Comparison of ENCODE assay signal across 24 mouse cellular contexts in the genomic region with DNA sequence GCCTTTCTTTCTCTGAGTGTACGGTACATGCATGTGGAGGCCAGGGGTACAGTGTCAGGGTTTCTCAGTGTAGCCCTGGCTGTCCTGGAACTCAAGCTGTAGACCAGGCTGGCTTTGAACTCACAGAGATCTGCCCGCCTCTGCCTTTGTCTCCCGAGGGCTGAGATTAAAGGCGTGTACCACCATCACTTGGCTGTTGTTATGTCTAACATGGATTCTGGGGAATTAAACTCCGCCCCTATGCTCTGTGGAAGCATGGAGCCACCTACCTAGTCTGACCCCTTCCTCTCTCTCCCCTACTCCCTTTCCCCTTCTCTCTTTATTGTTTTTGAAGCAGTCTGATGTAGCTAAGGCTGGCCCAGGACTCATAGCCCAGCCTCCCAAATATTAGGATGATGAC. TPM values are rescaled to one million over a fixed set of nuclear protein-coding genes. Genes with fewer than 3 reads are reported as not detected.
"Had no signal": no experiment of that assay in that cellular context is flagged by ENCODE, and none has a peak within 500 bp of the region (broad histone marks: within the 10 kb centered on the region; RNA-seq: fewer than 3 reads in every experiment).

No protein-coding gene starts in this region.

- H3K4me1 ChIP-seq: heart, embryonic 13.5 days; heart, embryonic 15.5 days; hindbrain, embryonic 15.5 days; limb, embryonic 12.5 days; liver, embryonic 13.5 days had no signal

- DNase-seq: gastrocnemius, adult 2 months; gastrocnemius, postnatal 10 days; gastrocnemius, postnatal 25 days; heart, adult 18-20 months; heart, postnatal 14 days; heart, postnatal 36 days; kidney, adult 18-20 months; kidney, adult 8-10 months; kidney, postnatal 10 days; liver; liver, embryonic 13.5 days had no signal

- H3K4me3 ChIP-seq: gastrocnemius, adult 2 months; heart, embryonic 10.5 days; heart, embryonic 13.5 days; heart, embryonic 15.5 days; hindbrain, embryonic 13.5 days; hindbrain, embryonic 15.5 days; layer of hippocampus, adult 2 months; left cerebral cortex, adult 2 months; limb, embryonic 10.5 days; limb, embryonic 12.5 days; liver, embryonic 13.5 days had no signal

- H3K9ac ChIP-seq: heart, embryonic 13.5 days; heart, embryonic 15.5 days; hindbrain, embryonic 13.5 days; hindbrain, embryonic 15.5 days; limb, embryonic 12.5 days; liver, embryonic 13.5 days had no signal

- H3K27me3 ChIP-seq: hindbrain, embryonic 13.5 days; hindbrain, embryonic 15.5 days; limb, embryonic 12.5 days had no signal

- H3K9me3 ChIP-seq: heart, embryonic 10.5 days; heart, embryonic 13.5 days; heart, embryonic 15.5 days; hindbrain, embryonic 13.5 days; hindbrain, embryonic 15.5 days; limb, embryonic 10.5 days; limb, embryonic 12.5 days; liver, embryonic 13.5 days had no signal

- ATAC-seq: hindbrain, postnatal 0 days; intestine, embryonic 16.5 days had no signal

- H3K36me3 ChIP-seq: heart, embryonic 10.5 days; heart, embryonic 13.5 days; heart, embryonic 15.5 days; hindbrain, embryonic 13.5 days; hindbrain, embryonic 15.5 days; limb, embryonic 10.5 days; limb, embryonic 12.5 days; liver, embryonic 13.5 days had no signal

- H3K27ac ChIP-seq: gastrocnemius, adult 2 months; heart, embryonic 10.5 days; heart, embryonic 13.5 days; heart, embryonic 15.5 days; hindbrain, embryonic 13.5 days; hindbrain, embryonic 15.5 days; hindbrain, postnatal 0 days; layer of hippocampus, adult 2 months; left cerebral cortex, adult 2 months; limb, embryonic 10.5 days; limb, embryonic 12.5 days; liver, embryonic 13.5 days had no signal

- H3K4me2 ChIP-seq: heart, embryonic 13.5 days; heart, embryonic 15.5 days; hindbrain, embryonic 13.5 days; hindbrain, embryonic 15.5 days; limb, embryonic 12.5 days; liver, embryonic 11.5 days; liver, embryonic 13.5 days had no signal

RNA-seq across cellular contexts. Expression of gene Scube3, which starts 12.1 kb away (rescaled TPM):
- total RNA-seq: granulocyte monocyte progenitor cell, adult 5-6 weeks had no signal

RNA-seq across cellular contexts. Expression of gene Tcp11, which starts 49.4 kb away (rescaled TPM):
- total RNA-seq: gastrocnemius, adult 2 months; gastrocnemius, postnatal 10 days; gastrocnemius, postnatal 25 days; heart, postnatal 14 days; heart, postnatal 36 days had no signal
